Mouse (Mus musculus): ENCODE results near the gene Spata48. TPM values are rescaled to one million over a fixed set of nuclear protein-coding genes. Genes with fewer than 3 reads are reported as not detected.

The Spata48 gene
- total and polyA plus RNA-seq, 3 experiments, result 0.15 to 1.1 TPM; not detected in 1

DNA sequence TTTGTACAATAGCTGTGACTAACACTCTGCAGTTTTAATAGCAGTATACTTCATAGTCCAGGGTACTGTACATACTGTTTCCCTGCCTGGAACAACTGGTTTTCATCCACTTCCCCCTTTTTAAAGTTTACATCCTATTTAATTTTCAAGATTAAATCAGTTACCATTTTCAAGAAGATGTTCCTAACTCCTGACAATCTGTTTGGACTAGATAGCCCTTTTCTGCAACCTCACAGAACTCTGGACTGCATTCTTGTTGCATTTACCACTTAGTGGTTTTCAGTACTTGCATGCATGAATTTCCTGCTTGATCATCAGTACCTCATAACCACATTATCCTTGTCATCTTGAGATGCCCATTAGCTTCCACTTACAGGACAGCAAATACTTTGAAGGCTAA lies 7.0 kb downstream of the Spata48 start:
- no peak overlapping the region for H3K9ac ChIP-seq (ENCODE audit: control insufficient read depth, low read depth, low read length, poor library complexity, severe bottlenecking)
- H3K4me1 ChIP-seq (ENCODE audit: control insufficient read depth in 1 of 2, insufficient read depth in 2 of 2, low read length in 2 of 2), result peaks cover 4 to 6% of the 10 kb centered on the region in 2 experiments; a peak in 3 of 4 replicates
- no peaks in the 10 kb centered on the region for H3K9me3 ChIP-seq (replicated peaks; ENCODE audit: insufficient read depth, low read length)
- peak; percentile 61 for DNase-seq (ENCODE audit: low read depth, low spot score)
- H3K36me3 ChIP-seq (ENCODE audit: control insufficient read depth in 1 of 2, insufficient read depth in 2 of 2, low read length in 2 of 2), result peaks cover 0 to 23% of the 10 kb centered on the region in 2 experiments; a peak in 2 of 4 replicates
- TF ChIP-seq EP300 (IDR thresholded peaks at IDR 0.05; ENCODE audit: low read depth in 1 of 2, low read length in 2 of 2) (peak; percentile 69 to 76), MAZ (IDR thresholded peaks at IDR 0.05; ENCODE audit: low read depth, low read length) (no peak), TBP (IDR thresholded peaks at IDR 0.05; ENCODE audit: low read depth, low read length) (no peak), ZKSCAN1 (IDR thresholded peaks at IDR 0.05; ENCODE audit: low read depth, low read length) (no peak), POLR2AphosphoS5 (IDR thresholded peaks at IDR 0.05; ENCODE audit: borderline replicate concordance, low read depth, low read length) (no peak), ETS1 (IDR thresholded peaks at IDR 0.05; ENCODE audit: low read depth, low read length) (0 out of 2 replicates have a peak, but pooled peaks have one; percentile 14), ZMIZ1 (IDR thresholded peaks at IDR 0.05; ENCODE audit: low read depth, low read length) (no peak), ELF1 (IDR thresholded peaks at IDR 0.05; ENCODE audit: low read depth, low read length) (no peak), CHD1 (IDR thresholded peaks at IDR 0.05; ENCODE audit: low read depth, low read length) (no peak), CHD2 (IDR thresholded peaks at IDR 0.05; ENCODE audit: low read length) (no peak), CTCF (IDR thresholded peaks at IDR 0.05 in 2 of 3, conservative IDR thresholded peaks at IDR 0.05 in 1 of 3; ENCODE audit: control insufficient read depth in 1 of 3, insufficient read depth in 1 of 3, low read depth in 2 of 3, low read length in 3 of 3, poor library complexity in 1 of 3, severe bottlenecking in 1 of 3) (no peak), NRF1 (IDR thresholded peaks at IDR 0.05; ENCODE audit: insufficient read depth, low read depth, low read length, poor library complexity, severe bottlenecking) (no peak), ZC3H11A (IDR thresholded peaks at IDR 0.05; ENCODE audit: low read depth, low read length) (no peak), GABPA (IDR thresholded peaks at IDR 0.05; ENCODE audit: low read depth, low read length) (no peak), POLR2AphosphoS2 (IDR thresholded peaks at IDR 0.05; ENCODE audit: low read length) (no peak), TAL1 (IDR thresholded peaks at IDR 0.05; ENCODE audit: low read length) (peak; percentile 57), MAX (IDR thresholded peaks at IDR 0.05; ENCODE audit: low read length) (no peak), SIN3A (IDR thresholded peaks at IDR 0.05; ENCODE audit: low read length) (no peak), KAT2A (conservative IDR thresholded peaks at IDR 0.05; ENCODE audit: low read depth, low read length) (no peak), POLR2A (IDR thresholded peaks at IDR 0.05; ENCODE audit: control insufficient read depth in 1 of 2, insufficient read depth in 1 of 2, low read depth in 1 of 2, low read length in 2 of 2, poor library complexity in 1 of 2) (no peak), USF1 (IDR thresholded peaks at IDR 0.05; ENCODE audit: low read depth, low read length) (no peak), JUND (IDR thresholded peaks at IDR 0.05; ENCODE audit: low read depth, low read length) (no peak), SMC3 (IDR thresholded peaks at IDR 0.05; ENCODE audit: low read depth, low read length) (no peak), GATA1 (IDR thresholded peaks at IDR 0.05; ENCODE audit: low read depth, low read length) (peak; percentile 51; the same call in 1 of the 2 replicates), RCOR1 (IDR thresholded peaks at IDR 0.05; ENCODE audit: low read depth, low read length) (0 out of 2 replicates have a peak, but pooled peaks have one; percentile 7), TCF12 (IDR thresholded peaks at IDR 0.05; ENCODE audit: low read depth, low read length) (peak; percentile 41; the same call in 1 of the 2 replicates), E2F4 (IDR thresholded peaks at IDR 0.05; ENCODE audit: borderline replicate concordance, low read depth, low read length) (no peak), MXI1 (IDR thresholded peaks at IDR 0.05; ENCODE audit: low read depth, low read length) (no peak)
- H3K27ac ChIP-seq (ENCODE audit: control insufficient read depth, low read depth, low read length), result no peak overlapping the region
- H3K27me3 ChIP-seq (ENCODE audit: control insufficient read depth in 1 of 2, insufficient read depth in 2 of 2, low read length in 2 of 2), result no peaks in the 10 kb centered on the region
- H3K4me3 ChIP-seq (ENCODE audit: control insufficient read depth in 1 of 2, insufficient read depth in 1 of 2, low read depth in 2 of 2, low read length in 2 of 2), result no peak overlapping the region
- H3K79me2 ChIP-seq (ENCODE audit: control insufficient read depth, insufficient read depth, low read length, poor library complexity), result no peaks in the 10 kb centered on the region
